Mouse (Mus musculus) CD4-positive naive resting alpha-beta T cell, adult 76 days (primary cell): ENCODE results near the gene Trappc13. TPM values are rescaled to one million over a fixed set of nuclear protein-coding genes. Genes with fewer than 3 reads are reported as not detected.

Experiments used
- total RNA-seq: library from RNA; stranded (reverse); gene quantifications from one replicate; pipeline ENCODE4 v1.2.4, GENCODE M21; 2023

Gene Trappc13
- 20.5 TPM for total RNA-seq

GRCm38 (mm10) chr13:104177796-104178649 is at the start of gene Trappc13:
Trappc13 (minus strand) TSS chr13:104178469.

GRCm38 (mm10) chr13:104178650-104179121 is 417 bp upstream of the Trappc13 start, which contains the start of gene Trim23:
Trim23 (plus strand) TSS chr13:104178797.

GRCm38 (mm10) chr13:104109288-104109815 is 68.9 kb downstream of the Trappc13 start, which contains the start of the genes Nln and Sgtb:
Nln (minus strand) TSS chr13:104109614.
Sgtb (plus strand) TSS chr13:104109741.

Other genes with a start within 250 kb of the Trappc13 start
- gene Nln, start 68.9 kb downstream of the Trappc13 start, total RNA-seq: 12.5 TPM
- 2.4 TPM for gene Sgtb, start 68.7 kb downstream of the Trappc13 start, total RNA-seq
- gene Trim23, start 328 bp upstream of the Trappc13 start, total RNA-seq: 14.5 TPM
- gene Cenpk, start 50.1 kb upstream of the Trappc13 start, total RNA-seq: 2.9 TPM
- gene Ppwd1, start 50.4 kb upstream of the Trappc13 start, total RNA-seq: 25.9 TPM
- 20.9 TPM for gene Adamts6, start 109.4 kb upstream of the Trappc13 start, total RNA-seq